ENCODE assay signal across 8 mouse cellular contexts in genomic region chr6:70844002-70844804, GRCm38 (mm10). TPM values are rescaled to one million over a fixed set of nuclear protein-coding genes. Genes with fewer than 3 reads are reported as not detected.
DNase-seq lines count a peak whose midpoint lies in the region; ATAC-seq and TF ChIP-seq lines count a peak whose summit lies in the region.

Gene Eif2ak3 (plus strand): TSS chr6:70844515.

- intact Hi-C loops in gastrocnemius, adult 2 months (cut with DNase I): loop anchor here (5.0 to 10.0 kb wide), 2 partner anchors 37 to 981 kb away; partner anchors contain the start of gene Mrpl35
- intact Hi-C loops in left cerebral cortex, adult 2 months (cut with DNase I): loop anchor here (5.0 kb wide), 1 partner anchor 38 kb away; no protein-coding TSS in a partner anchor

- H3K27ac ChIP-seq in gastrocnemius, adult 2 months: peak within 1 kb of the TSS; percentile 93
- peak within 1 kb of the TSS; percentile 94 for H3K27ac ChIP-seq in hindbrain, postnatal 0 days
- H3K27ac ChIP-seq in left cerebral cortex, adult 2 months: peak within 1 kb of the TSS; percentile 85

- peak; percentile 96 for ATAC-seq in common myeloid progenitor, adult 5-6 weeks (replicated peaks; ENCODE audit: low read depth, poor library complexity, severe bottlenecking)
- peak; percentile 99 for ATAC-seq in hindbrain, postnatal 0 days
- ATAC-seq in megakaryocyte, adult 5-6 weeks (ENCODE audit: poor library complexity, severe bottlenecking): peak; percentile 92

- H3K4me3 ChIP-seq in gastrocnemius, adult 2 months: peak within 1 kb of the TSS; percentile 98
- peak within 1 kb of the TSS; percentile 67 for H3K4me3 ChIP-seq in hindbrain, postnatal 0 days (ENCODE audit: low read length)
- peak within 1 kb of the TSS; percentile 97 for H3K4me3 ChIP-seq in left cerebral cortex, adult 2 months

- under 1% methylated on average over 61 of the region's 63 CpGs for WGBS in hindbrain, postnatal 0 days

- H3K4me1 ChIP-seq in hindbrain, postnatal 0 days (ENCODE audit: insufficient read depth, low read length): peaks cover 10% of the 10 kb centered on the region

- no peaks in the 10 kb centered on the region for H3K36me3 ChIP-seq in hindbrain, postnatal 0 days (ENCODE audit: insufficient read depth, low read length)

- H3K9me3 ChIP-seq in hindbrain, postnatal 0 days (ENCODE audit: low read length): no peaks in the 10 kb centered on the region

- H3K4me2 ChIP-seq in hindbrain, postnatal 0 days (ENCODE audit: low read depth, low read length): peak within 1 kb of the TSS; percentile 75

- H3K9ac ChIP-seq in hindbrain, postnatal 0 days (replicated peaks; ENCODE audit: low read length): peak within 1 kb of the TSS; percentile 86

- TF ChIP-seq CTCF in gastrocnemius, adult 2 months (IDR thresholded peaks at IDR 0.05): no peak
- no peak for TF ChIP-seq CTCF in hindbrain, postnatal 0 days (IDR thresholded peaks at IDR 0.05; ENCODE audit: low read depth)
- TF ChIP-seq CTCF in left cerebral cortex, adult 2 months (IDR thresholded peaks at IDR 0.05): no peak

- peak; percentile 99 for DNase-seq in ZHBTc4 (ENCODE audit: low read depth, low spot score)
- peak; percentile 99 for DNase-seq in gastrocnemius, adult 2 months
- DNase-seq in hindbrain, postnatal 0 days (ENCODE audit: low spot score): peak; percentile 99
- DNase-seq in left cerebral cortex, adult 2 months (ENCODE audit: extremely low spot score in 1 of 2, low spot score in 2 of 2): peak; percentile 98 to 99
- DNase-seq in right cerebral cortex, adult 2 months (ENCODE audit: low spot score in 2 of 2): peak; percentile 99
- peak; percentile 99 for DNase-seq in urinary bladder, postnatal 14 days (ENCODE audit: low spot score)

- H3K27me3 ChIP-seq in hindbrain, postnatal 0 days (ENCODE audit: insufficient read depth, low read length): no peaks in the 10 kb centered on the region

RNA-seq across cellular contexts. Expression of gene Eif2ak3, which starts in this region (rescaled TPM):
- total RNA-seq in common myeloid progenitor, adult 5-6 weeks (2017): 14.5 and 15.1 TPM in 2 replicates
- 1 to 10 TPM; 4.1 to 4.9 TPM for total RNA-seq in gastrocnemius, adult 2 months (2021)
- 18.3 and 25.6 TPM in 2 replicates for total RNA-seq in hindbrain, postnatal 0 days (2014; rRNA removed)
- polyA plus RNA-seq in hindbrain, postnatal 0 days (2015; fragmentation: Nextera tagmentation; extraction: Ambion mirVana): 7.6 and 8.2 TPM in 2 replicates
- total RNA-seq in left cerebral cortex, adult 2 months (2021): 10 to 100 TPM; 25.3 to 28.6 TPM
- 22.1 and 25.0 TPM in 2 replicates for total RNA-seq in megakaryocyte, adult 5-6 weeks (2015)
- 32.5 and 38.4 TPM in 2 replicates for total RNA-seq in megakaryocyte, adult 5-6 weeks (2017)

Comparison
In these comparisons a context has a peak if more than half of its experiments do, and no peak if none do; other contexts are left out.
1. Peak in every context shown above with its lines: DNase-seq, ATAC-seq, H3K4me3 ChIP-seq and H3K27ac ChIP-seq.